Mouse (Mus musculus) kidney, adult 10 weeks (tissue): ENCODE data around the gene Smurf2. TPM values are rescaled to one million over a fixed set of nuclear protein-coding genes. Genes with fewer than 3 reads are reported as not detected.

ENCODE experiments used
- polyA plus RNA-seq: library from polyadenylated mRNA; stranded (reverse); fragments of 350-450 nt; fragmentation: Illumina TruSeq; extraction: RNeasy Lipid Tissue Mini Kit (QIAGEN cat#74804); gene quantifications from one replicate; pipeline ENCODE4 v1.2.3, GENCODE M21; 2014; ENCODE audit warnings: low read depth, low replicate concordance

Gene Smurf2
- 80.2 TPM for polyA plus RNA-seq

DNA sequence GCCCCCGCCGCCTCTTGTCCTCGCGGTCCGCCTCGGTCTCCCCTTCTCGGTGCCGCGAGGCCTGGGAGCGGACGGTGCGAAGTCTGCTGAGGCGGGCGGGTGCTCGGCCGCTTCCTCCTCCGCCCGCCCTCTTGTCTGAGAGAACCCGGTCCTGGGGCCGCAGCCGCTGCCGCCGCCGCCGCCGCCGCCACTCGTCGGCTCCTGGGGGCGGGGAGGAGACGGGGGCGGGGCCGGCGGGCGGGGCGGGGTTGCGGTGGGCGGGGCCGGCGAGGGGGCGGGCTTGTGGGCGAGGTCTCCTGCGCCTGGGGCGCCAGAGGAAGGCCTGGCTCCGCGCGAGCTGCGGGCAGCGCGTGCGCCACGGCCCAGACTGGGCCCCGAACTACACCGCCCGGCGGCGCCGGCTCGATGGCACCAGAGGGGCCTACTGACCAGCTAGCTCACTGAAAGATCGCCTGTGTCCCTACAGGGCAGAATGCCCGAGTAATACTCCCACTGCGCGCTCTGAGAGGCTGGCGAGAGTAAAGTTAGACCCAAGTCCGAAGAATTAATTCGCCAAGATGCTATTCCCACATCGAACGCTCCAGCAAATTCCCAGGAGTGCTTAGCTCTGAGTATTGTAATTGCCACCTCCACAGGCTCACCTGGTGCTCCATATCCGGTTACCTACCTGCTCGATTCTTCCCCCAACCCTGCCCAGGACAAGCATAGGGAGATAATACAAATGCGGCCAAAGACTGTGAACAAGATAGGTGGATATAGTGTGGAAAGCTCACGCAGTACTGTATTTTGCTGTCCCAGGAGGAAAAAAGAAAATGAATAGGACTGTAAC, at the start of gene Smurf2:
Gene Smurf2 (minus strand): TSS at position 165 of the 829 bp plus-strand sequence.

DNA sequence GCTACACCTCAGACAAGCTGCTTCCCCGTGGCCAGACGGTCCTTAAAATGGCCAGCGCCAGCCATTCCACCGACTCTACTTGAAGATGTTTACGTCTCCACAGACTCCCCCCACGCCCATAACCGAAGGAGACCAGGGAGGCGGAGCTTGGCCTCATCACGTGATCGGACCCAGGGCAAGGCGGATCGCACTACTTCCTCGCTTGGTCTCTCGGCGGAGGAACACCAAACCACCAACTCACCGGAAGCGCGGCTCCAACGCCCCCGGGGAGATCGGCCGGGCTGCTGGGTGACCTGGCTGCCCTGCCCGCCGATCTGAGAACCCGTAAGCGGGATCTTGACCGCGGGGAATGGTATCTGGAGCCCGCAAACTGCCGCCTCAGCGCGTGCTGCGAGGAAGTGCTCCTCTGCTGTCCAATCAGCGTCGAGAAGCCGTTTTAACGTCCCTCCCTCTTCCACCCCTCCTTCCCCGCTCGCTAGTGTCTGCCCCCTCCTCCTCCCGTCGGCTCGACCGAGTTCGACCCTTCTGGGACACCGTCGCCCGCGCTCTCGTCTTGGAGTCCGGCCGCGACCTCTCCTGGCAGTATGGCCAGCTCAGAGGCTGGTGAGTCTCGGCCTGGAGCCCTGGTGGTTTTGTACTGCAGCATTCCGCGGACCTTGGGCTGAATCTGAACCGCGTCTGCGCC, 131.6 kb downstream of the Smurf2 start, which contains the start of the genes Ddx5 and Cep95:
Gene Ddx5 (minus strand): TSS at position 411 of the 685 bp plus-strand sequence.
Gene Cep95 (plus strand): TSS at position 478 of the 685 bp plus-strand sequence.

DNA sequence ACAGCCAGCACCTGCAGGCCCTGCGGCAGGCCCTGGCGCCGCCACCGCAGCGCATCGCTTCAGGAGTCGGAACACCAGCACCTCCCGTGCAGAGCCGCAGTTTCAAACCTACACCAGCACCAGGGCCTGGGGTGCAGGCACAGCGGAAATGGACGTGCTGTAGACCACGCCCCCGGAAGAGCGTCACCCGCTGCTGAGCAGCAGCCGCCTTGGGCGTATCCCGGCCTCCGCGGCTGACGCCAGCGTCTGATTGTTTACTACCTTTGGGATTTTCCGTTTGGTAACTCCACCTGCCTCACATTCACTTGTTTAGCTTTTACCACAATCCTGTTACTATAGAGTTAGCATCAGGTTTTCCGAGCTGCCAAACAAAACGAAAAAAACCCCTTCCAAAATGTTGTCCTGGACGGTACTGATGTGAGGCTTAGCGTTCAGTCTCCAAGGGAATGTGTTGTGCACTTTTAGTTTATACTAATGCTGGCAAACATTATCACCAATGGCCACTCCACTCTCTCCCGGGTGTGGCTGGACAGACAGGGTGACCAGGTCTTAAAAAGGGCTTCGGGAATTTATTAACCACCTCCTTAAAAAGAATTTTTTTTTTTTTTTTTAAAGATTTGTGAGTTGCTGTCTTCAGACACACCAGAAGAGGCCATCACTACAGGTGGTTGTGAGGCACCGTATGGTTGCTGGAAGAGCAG, 141.0 kb downstream of the Smurf2 start, which contains the start of gene Polg2:
Gene Polg2 (minus strand): TSS at position 150 of the 701 bp plus-strand sequence.

Other genes starting within 250 kb of the Smurf2 start
- gene Pecam1, start 170.1 kb downstream of the Smurf2 start, polyA plus RNA-seq = 24.8 TPM
- 0.61 TPM for gene Milr1, start 169.5 kb downstream of the Smurf2 start, polyA plus RNA-seq
- gene Polg2, start 141.2 kb downstream of the Smurf2 start, polyA plus RNA-seq = 5.5 TPM
- 996 TPM for gene Ddx5, start 131.5 kb downstream of the Smurf2 start, polyA plus RNA-seq
- 17.0 TPM for gene Cep95, start 131.5 kb downstream of the Smurf2 start, polyA plus RNA-seq
- 41.0 TPM for gene Kpna2, start 78.8 kb upstream of the Smurf2 start, polyA plus RNA-seq
- 4.0 TPM for gene 1810010H24Rik, start 105.0 kb upstream of the Smurf2 start, polyA plus RNA-seq
- gene Bptf, start 211.4 kb upstream of the Smurf2 start, polyA plus RNA-seq = 30.2 TPM